Mouse (Mus musculus): ENCODE data around the gene Sik2. TPM values are rescaled to one million over a fixed set of nuclear protein-coding genes. Genes with fewer than 3 reads are reported as not detected.

Gene Sik2
- 10 to 100 TPM; 48.8 to 49.8 TPM for total RNA-seq (2021)

- DNase-seq (ENCODE audit: extremely low spot score in 1 of 2, low spot score in 2 of 2), result peak; percentile 79 to 95
- intact Hi-C loops (cut with DNase I), result loop anchor here (1.0 to 5.0 kb wide), 3 partner anchors 112 to 160 kb away; no protein-coding TSS in a partner anchor
Measured at GRCm38 (mm10) chr9:51008841-51009655, at the start of gene Sik2. Gene Sik2, minus strand, starts transcription at chr9:51009073.

DNA sequence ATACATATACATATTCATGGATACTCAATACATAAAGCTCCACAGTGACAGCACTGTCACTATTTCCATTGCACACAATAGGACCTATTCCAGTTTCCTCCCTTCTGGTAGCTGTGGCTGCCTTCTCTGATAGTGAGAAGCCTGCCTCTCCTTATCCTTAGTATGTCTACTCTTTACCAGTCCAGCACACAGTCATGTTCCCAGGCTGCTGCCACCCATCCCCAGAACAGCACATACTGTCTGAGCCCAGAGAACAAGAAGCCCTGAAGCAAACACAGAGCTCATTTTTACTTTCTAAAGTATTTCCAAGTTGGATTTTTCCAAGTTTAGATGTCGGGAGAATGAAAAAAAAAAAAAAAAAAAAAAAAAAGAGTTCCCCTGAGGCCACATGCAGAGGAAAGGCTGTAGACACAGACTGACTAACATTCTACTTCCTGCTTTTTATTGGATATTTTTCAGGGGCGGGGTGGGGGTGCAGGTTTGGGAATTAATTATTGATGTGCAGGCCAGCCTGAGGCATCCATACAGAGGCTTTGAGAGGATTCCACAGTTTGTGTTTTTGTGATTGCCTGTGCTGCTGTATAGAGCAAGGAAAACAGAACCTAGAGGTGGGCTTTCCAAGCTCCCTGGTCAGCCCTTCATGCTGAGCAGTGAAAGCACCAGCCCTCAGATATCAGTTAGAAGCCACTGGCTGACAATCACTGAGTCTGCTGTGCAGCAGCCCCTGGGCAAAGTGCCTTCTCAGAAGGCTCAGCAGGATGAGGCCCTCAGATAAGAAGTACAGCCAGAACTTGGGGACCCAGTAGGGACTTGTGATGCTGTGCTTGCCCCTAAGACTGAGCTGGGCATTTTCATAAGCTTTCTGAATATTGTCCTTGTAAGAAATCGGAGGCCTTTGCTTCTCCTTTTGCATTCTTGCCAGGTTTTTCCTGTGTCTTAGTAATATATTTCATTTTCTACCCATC, 47.8 kb upstream of the Sik2 start:
- intact Hi-C loops (cut with DNase I), result no loop called here
- DNase-seq (ENCODE audit: extremely low spot score in 1 of 2, low spot score in 2 of 2), result no peak

GRCm38 (mm10) chr9:51052180-51052579, 43.3 kb upstream of the Sik2 start:
- DNase-seq (ENCODE audit: extremely low spot score in 1 of 2, low spot score in 2 of 2), result peak in 1 of 2 experiments; percentile 27
- intact Hi-C loops (cut with DNase I), result loop anchor here (5.0 kb wide), 1 partner anchor 205 kb away; the partner anchor contains the start of gene Ppp2r1b

DNA sequence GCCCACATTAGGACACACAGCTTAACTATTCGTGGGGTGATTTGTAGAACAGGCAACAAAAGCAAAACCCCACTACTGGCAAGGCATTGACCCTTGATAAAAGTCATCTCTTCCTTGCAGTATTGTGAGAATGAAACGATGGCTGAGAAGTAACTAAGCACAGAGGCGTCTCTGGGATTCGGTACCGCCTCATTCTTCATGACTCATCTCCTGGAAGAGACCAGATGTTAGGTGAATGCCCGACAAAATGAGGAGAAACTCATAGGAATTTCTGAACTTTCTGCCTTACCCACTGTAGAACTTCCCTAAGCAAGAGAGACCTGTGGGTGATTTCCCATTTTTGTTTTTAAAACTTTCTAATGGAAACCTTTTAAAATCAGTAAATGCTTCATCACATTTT, 33.3 kb upstream of the Sik2 start:
- intact Hi-C loops (cut with DNase I), result no loop called here
- DNase-seq (ENCODE audit: extremely low spot score in 1 of 2, low spot score in 2 of 2), result no peak

DNA sequence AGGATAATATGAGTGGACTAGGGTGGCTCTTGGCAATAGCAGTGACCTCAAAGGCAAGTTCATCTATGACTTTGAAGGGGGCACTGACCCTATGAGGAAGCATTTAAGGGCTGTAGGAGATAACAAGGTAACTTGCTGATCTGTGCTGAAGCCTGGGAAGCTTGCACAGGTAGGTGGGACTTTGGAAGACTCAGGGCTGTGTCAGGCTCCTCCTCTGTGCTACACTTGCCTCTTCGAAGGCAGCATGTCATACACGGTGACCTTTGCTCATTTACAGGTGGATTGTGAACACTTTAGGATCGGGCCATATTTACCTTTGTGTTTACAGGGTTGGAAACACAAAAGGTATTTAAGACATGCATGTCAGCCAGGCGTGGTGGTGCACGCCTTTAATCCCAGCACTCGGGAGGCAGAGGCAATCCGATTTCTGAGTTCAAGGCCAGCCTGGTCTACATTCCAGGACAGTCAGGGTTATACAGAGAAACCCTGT, 32.7 kb upstream of the Sik2 start:
- intact Hi-C loops (cut with DNase I), result no loop called here

GRCm38 (mm10) chr9:51032785-51033529, 24.1 kb upstream of the Sik2 start:
- intact Hi-C loops (cut with DNase I), result no loop called here
- DNase-seq (ENCODE audit: extremely low spot score in 1 of 2, low spot score in 2 of 2), result no peak

More for the DNA sequence above, 32.7 kb upstream of the Sik2 start:
- no peak for DNase-seq (ENCODE audit: extremely low spot score in 1 of 2, low spot score in 2 of 2)

GRCm38 (mm10) chr9:51032291-51032690, 23.4 kb upstream of the Sik2 start:
- intact Hi-C loops (cut with DNase I), result no loop called here

DNA sequence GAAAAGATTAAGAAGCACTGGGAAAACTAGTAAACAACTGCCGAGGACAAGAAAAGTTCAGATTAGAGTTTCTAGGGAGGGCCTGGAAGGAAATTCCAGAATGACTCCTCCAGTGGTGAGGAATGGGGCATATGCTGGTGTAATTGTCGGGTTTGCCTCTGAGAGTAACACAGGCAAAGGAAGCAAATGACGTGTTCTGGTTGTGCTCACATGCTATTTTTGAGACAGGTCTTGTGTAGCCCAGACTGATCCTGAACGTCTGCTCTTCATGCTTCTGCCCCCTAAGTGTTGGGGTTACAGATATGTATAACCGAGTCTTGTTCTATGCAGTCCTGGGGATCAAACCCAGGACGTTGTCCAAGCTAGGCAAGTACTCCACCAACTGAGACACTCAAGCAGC, 22.7 kb upstream of the Sik2 start:
- DNase-seq (ENCODE audit: extremely low spot score in 1 of 2, low spot score in 2 of 2), result no peak
- intact Hi-C loops (cut with DNase I), result no loop called here

More at GRCm38 (mm10) chr9:51032291-51032690, 23.4 kb upstream of the Sik2 start:
- DNase-seq (ENCODE audit: extremely low spot score in 1 of 2, low spot score in 2 of 2), result no peak

DNA sequence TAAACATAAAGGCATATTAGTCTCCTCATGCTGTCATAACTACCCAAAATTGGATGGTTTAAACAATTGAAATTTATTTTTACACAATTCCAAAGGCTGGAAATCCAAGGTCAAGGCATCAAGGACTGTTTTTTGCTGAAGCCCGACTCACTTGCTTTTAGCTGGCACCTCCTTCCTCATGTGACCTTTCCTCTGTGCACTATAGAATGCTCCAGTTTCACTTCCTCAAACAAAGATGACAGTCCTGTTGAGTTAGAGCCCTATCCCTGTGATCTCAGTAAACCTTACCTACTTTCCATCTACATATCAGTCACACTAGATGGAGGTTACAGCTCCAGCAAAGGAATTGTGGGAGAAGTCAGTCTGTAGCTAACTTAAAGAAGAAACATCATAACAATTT, 21.3 kb upstream of the Sik2 start:
- no peak for DNase-seq (ENCODE audit: extremely low spot score in 1 of 2, low spot score in 2 of 2)
- intact Hi-C loops (cut with DNase I), result no loop called here

- no peak for DNase-seq (ENCODE audit: extremely low spot score in 1 of 2, low spot score in 2 of 2)
- intact Hi-C loops (cut with DNase I), result no loop called here
Measured at GRCm38 (mm10) chr9:51026952-51027351, 18.1 kb upstream of the Sik2 start.

- intact Hi-C loops (cut with DNase I), result no loop called here
Measured at GRCm38 (mm10) chr9:51021123-51021795, 12.4 kb upstream of the Sik2 start.

GRCm38 (mm10) chr9:51020351-51020750, 11.5 kb upstream of the Sik2 start:
- intact Hi-C loops (cut with DNase I), result no loop called here
- DNase-seq (ENCODE audit: extremely low spot score in 1 of 2, low spot score in 2 of 2), result no peak

More at GRCm38 (mm10) chr9:51021123-51021795, 12.4 kb upstream of the Sik2 start:
- no peak for DNase-seq (ENCODE audit: extremely low spot score in 1 of 2, low spot score in 2 of 2)

DNA sequence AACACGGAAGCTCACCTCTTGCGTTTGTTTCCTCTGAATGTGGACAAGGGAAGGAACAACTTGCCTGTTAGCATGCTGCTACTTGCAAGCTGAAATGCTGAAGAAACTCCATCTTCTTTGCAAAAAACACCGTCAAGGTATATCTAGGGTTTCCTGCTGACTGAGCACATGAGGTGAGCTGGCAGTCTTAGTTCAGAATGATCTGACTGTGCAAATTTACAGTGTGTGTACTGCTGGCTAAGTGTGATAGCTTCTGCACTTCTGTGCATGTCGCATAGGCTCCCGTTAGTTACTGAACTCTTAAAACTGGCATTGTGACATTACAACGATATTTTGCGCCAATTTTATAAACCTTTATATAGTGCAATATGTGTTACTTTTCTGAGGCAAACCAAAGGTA, 10.8 kb upstream of the Sik2 start:
- intact Hi-C loops (cut with DNase I), result loop anchor here (10.0 kb wide), 1 partner anchor 125 kb away; no protein-coding TSS in a partner anchor
- DNase-seq (ENCODE audit: extremely low spot score in 1 of 2, low spot score in 2 of 2), result no peak

DNA sequence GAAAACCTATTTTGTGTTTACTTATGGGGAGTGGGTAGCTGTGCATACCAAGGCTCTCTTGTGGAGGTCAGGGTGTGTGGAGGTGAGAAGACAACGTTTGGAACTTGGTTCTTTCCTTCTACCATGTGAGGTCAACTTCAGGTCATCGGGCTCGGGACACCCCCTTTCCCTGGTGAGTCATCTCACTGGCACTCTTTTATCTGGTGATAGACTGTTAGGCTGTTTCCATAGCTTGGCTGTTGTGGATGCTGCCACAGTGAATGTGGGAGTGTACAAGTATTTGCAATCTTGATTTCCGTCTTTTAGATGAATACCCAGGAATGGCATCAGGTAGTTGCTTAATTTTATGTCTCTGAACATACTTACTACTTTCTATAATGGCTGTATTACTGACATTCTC, 6.9 kb upstream of the Sik2 start:
- DNase-seq (ENCODE audit: extremely low spot score in 1 of 2, low spot score in 2 of 2), result no peak
- intact Hi-C loops (cut with DNase I), result loop anchor here (10.0 kb wide), 1 partner anchor 129 kb away; no protein-coding TSS in a partner anchor

- intact Hi-C loops (cut with DNase I), result loop anchor here (10.0 kb wide), 1 partner anchor 131 kb away; no protein-coding TSS in a partner anchor
- DNase-seq (ENCODE audit: extremely low spot score in 1 of 2, low spot score in 2 of 2), result no peak
Measured at GRCm38 (mm10) chr9:51013644-51014043, 4.8 kb upstream of the Sik2 start.

GRCm38 (mm10) chr9:51009656-51009950, 730 bp upstream of the Sik2 start:
- intact Hi-C loops (cut with DNase I), result loop anchor here (1.0 to 5.0 kb wide), 3 partner anchors 112 to 160 kb away; no protein-coding TSS in a partner anchor

DNA sequence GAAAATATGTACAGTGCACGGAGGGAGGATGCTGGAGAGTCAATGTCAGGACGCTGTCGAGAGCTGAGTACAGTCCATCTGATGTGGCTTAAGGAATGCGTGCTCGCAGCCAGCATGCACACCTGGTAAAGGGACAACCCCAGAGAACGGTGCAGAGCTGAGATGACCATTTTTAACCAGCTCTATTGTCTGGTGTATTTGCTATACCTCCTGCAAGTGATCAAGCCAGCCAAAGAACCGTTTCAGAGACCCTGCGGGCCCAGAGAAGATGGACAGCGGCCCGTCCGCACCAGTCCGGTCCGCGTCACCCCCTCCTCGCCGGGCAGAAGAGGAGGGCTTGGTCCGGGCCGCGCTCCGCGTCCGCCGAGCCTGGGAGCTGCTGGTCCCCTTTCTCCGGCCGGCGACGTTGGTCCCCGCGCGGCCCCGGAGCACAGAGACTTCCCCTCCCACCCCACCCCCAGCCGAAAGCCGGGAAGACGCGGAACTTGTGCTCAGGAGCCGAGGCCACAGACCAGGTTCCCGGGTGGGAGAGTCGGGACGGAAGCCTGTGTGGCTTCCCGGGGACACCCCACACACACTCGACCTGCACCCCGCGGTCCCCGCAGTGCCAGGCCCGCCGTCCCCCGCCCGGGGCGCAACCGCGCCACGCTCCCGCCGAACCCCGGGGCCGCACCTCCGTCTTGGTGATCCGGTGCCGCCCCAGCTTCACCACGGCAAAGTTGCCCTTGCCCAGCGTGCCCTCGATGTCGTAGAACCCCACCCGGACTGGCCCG, 619 bp downstream of the Sik2 start:
- intact Hi-C loops (cut with DNase I), result loop anchor here (2.0 to 5.0 kb wide), 2 partner anchors 111 to 151 kb away; no protein-coding TSS in a partner anchor
- peak; percentile 11 to 68 for DNase-seq (ENCODE audit: extremely low spot score in 1 of 2, low spot score in 2 of 2)

More at GRCm38 (mm10) chr9:51009656-51009950, 730 bp upstream of the Sik2 start:
- DNase-seq (ENCODE audit: extremely low spot score in 1 of 2, low spot score in 2 of 2), result no peak
